Mouse (Mus musculus): Measurements from ENCODE around the gene Olfr1415. TPM values are rescaled to one million over a fixed set of nuclear protein-coding genes. Genes with fewer than 3 reads are reported as not detected.
A peak's percentile ranks its signal among the peaks of the same experiment; 100 is the strongest.

Olfr1415 gene
- polyA plus RNA-seq, 1 experiment from 2014 or later = not detected

GRCm38 (mm10) chr1:92440066-92440750 is 55.7 kb downstream of the Olfr1415 start:
- peaks cover 23% of the 10 kb centered on the region for H3K4me1 ChIP-seq (replicated peaks; ENCODE audit: control insufficient read depth, insufficient read depth, low read length)
- ATAC-seq = no peak
- H3K4me3 ChIP-seq (replicated peaks; ENCODE audit: low read length) = no peak overlapping the region
- 91% methylated on average over 9 of the region's 9 CpGs for WGBS
- H3K27me3 ChIP-seq (replicated peaks; ENCODE audit: control insufficient read depth, insufficient read depth, low read length) = no peaks in the 10 kb centered on the region
- H3K9me3 ChIP-seq (ENCODE audit: control insufficient read depth, low read length) = no peaks in the 10 kb centered on the region
- H3K9ac ChIP-seq (replicated peaks; ENCODE audit: low read depth, low read length) = no peak overlapping the region
- peaks cover 3% of the 10 kb centered on the region for H3K36me3 ChIP-seq (ENCODE audit: control insufficient read depth, insufficient read depth)
- H3K4me2 ChIP-seq (ENCODE audit: low read length) = no peak overlapping the region
- no peak overlapping the region for H3K27ac ChIP-seq (ENCODE audit: low read length)

Small RNA genes within 50 kb of the gene (microRNA-seq; reads per million reads assigned to microRNA genes)
- gene Mir6900 = 3.3 reads per million, percentile 12 among the genes with 10 or more reads in this experiment

Other genes starting within 250 kb of the Olfr1415 start
- gene Ndufa10, start 22.2 kb downstream of the Olfr1415 start, polyA plus RNA-seq (2015; fragmentation: Nextera tagmentation; extraction: Ambion mirVana) = 273 and 301 TPM in 2 replicates
- gene Olfr1416, start 11.0 kb downstream of the Olfr1415 start, polyA plus RNA-seq (2015; fragmentation: Nextera tagmentation; extraction: Ambion mirVana) = not detected in 2 replicates
- not detected in 2 replicates for gene Olfr1414, start 22.6 kb upstream of the Olfr1415 start, polyA plus RNA-seq (2015; fragmentation: Nextera tagmentation; extraction: Ambion mirVana)
- gene Olfr1413, start 75.2 kb upstream of the Olfr1415 start, polyA plus RNA-seq (2015; fragmentation: Nextera tagmentation; extraction: Ambion mirVana) = not detected in 2 replicates
- not detected in 2 replicates for gene Olfr1412, start 89.7 kb upstream of the Olfr1415 start, polyA plus RNA-seq (2015; fragmentation: Nextera tagmentation; extraction: Ambion mirVana)
- gene Olfr1411, start 98.3 kb upstream of the Olfr1415 start, polyA plus RNA-seq (2015; fragmentation: Nextera tagmentation; extraction: Ambion mirVana) = not detected in 2 replicates
- not detected in 2 replicates for gene Olfr1410, start 109.7 kb upstream of the Olfr1415 start, polyA plus RNA-seq (2015; fragmentation: Nextera tagmentation; extraction: Ambion mirVana)
- not detected in 2 replicates for gene Olfr12, start 121.7 kb upstream of the Olfr1415 start, polyA plus RNA-seq (2015; fragmentation: Nextera tagmentation; extraction: Ambion mirVana)
- 462 and 475 TPM in 2 replicates for gene Cops9, start 145.9 kb upstream of the Olfr1415 start, polyA plus RNA-seq (2015; fragmentation: Nextera tagmentation; extraction: Ambion mirVana)
- 0.07 and 0.33 TPM in 2 replicates for gene Otos, start 152.7 kb upstream of the Olfr1415 start, polyA plus RNA-seq (2015; fragmentation: Nextera tagmentation; extraction: Ambion mirVana)

Measured in forebrain, embryonic 16.5 days (tissue).